Mouse (Mus musculus) G1E (cell line): ENCODE measurements around the gene Shtn1. TPM values are rescaled to one million over a fixed set of nuclear protein-coding genes. Genes with fewer than 3 reads are reported as not detected.

Experiments used
- ATAC-seq: 2 replicates; pipeline ENCODE4 v1.8.0; 2016; ENCODE audit warnings: mild to moderate bottlenecking; ENCODE audit not compliant: insufficient number of reproducible peaks, poor library complexity, low FRiP score, severe bottlenecking; ENCODE audit errors: extremely low read depth
- DNase-seq: peaks from one replicate; pipeline ENCODE4 v3.0.0; 2012; ENCODE audit warnings: low spot score
- H3K27me3 ChIP-seq: 2 replicates; pipeline ENCODE4 v1.6.1; 2012; ENCODE audit warnings: mild to moderate bottlenecking, low read length, inconsistent platforms; ENCODE audit not compliant: insufficient read depth
- H3K36me3 ChIP-seq: replicated peaks from 2 replicates; pipeline ENCODE3; 2012; ENCODE audit warnings: mild to moderate bottlenecking, inconsistent platforms
- H3K4me1 ChIP-seq: 2 replicates; pipeline ENCODE4 v1.6.1; 2012; ENCODE audit warnings: low read depth, low read length, inconsistent platforms, mixed read lengths; ENCODE audit not compliant: insufficient read depth
- H3K4me3 ChIP-seq: 2 replicates; pipeline ENCODE4 v1.5.1; 2012; ENCODE audit warnings: low read depth, mild to moderate bottlenecking, inconsistent platforms, low read length, moderate library complexity, mixed read lengths
- H3K9me3 ChIP-seq: replicated peaks from 2 replicates; pipeline ENCODE4 v1.6.1; 2012; ENCODE audit warnings: inconsistent platforms
- CTCF ChIP-seq: IDR thresholded peaks from 2 replicates; pipeline ENCODE4 v1.5.1; 2012; ENCODE audit warnings: low read depth, low read length, inconsistent platforms, mixed read lengths
- GATA1 ChIP-seq: IDR thresholded peaks from 2 replicates; pipeline ENCODE4 v1.6.1; 2012; ENCODE audit warnings: borderline replicate concordance, low read length, inconsistent platforms, mixed read lengths
- GATA2 ChIP-seq: IDR thresholded peaks from 2 replicates; pipeline ENCODE4 v1.6.1; 2012; ENCODE audit warnings: low read depth, low read length, inconsistent platforms, borderline replicate concordance
- POLR2AphosphoS5 ChIP-seq: IDR thresholded peaks from 2 replicates; pipeline ENCODE4 v1.6.1; 2012; ENCODE audit warnings: low read depth, low read length, inconsistent platforms; ENCODE audit not compliant: insufficient replicate concordance
- TAL1 ChIP-seq: conservative IDR thresholded peaks from 2 replicates; pipeline ENCODE4 v1.6.1; 2012; ENCODE audit warnings: low read depth, low read length, inconsistent platforms, mixed read lengths
- polyA plus RNA-seq: library from polyadenylated mRNA; stranded (reverse); fragments of >175 nt; gene quantifications from 2 replicates; pipeline ENCODE4 v1.2.3, GENCODE M21; 2012
- total RNA-seq, 2 experiments: library from RNA; stranded (forward) in 1 of 2; stranded (reverse) in 1 of 2; fragments of 200-1000 nt in 1 of 2; fragments of >200 nt in 1 of 2; fragmentation: Nextera tagmentation in 1 of 2; gene quantifications; 2 replicates each; pipeline ENCODE4 v1.2.3; 2014 to 2017

The Shtn1 gene
- total and polyA plus RNA-seq, 3 experiments, result 0.27 TPM; not detected in 2

DNA sequence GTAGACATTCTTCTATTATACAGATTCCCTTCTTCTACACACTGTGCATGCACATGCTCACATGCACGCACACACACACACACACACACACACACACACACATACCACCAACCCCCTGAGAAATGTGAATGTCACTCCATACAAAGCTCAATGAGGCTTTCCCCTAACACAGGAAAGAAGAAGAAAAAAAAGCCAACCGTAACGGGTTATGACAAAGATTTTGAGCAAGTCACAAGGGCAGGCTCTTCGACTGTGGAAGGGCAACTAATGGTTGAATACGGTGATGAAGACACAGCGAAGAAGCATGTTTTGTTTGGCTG lies 21.3 kb downstream of the Shtn1 start:
- ATAC-seq (no peak), DNase-seq (no peak)
- Histone ChIP-seq H3K36me3 (no peaks in the 10 kb centered on the region), H3K4me1 (no peaks in the 10 kb centered on the region), H3K9me3 (no peaks in the 10 kb centered on the region), H3K4me3 (no peak overlapping the region), H3K27me3 (no peaks in the 10 kb centered on the region)
- no peak for TF ChIP-seq GATA1
- TF ChIP-seq TAL1, result no peak
- TF ChIP-seq GATA2, result no peak
- no peak for TF ChIP-seq CTCF
- TF ChIP-seq POLR2AphosphoS5, result no peak

DNA sequence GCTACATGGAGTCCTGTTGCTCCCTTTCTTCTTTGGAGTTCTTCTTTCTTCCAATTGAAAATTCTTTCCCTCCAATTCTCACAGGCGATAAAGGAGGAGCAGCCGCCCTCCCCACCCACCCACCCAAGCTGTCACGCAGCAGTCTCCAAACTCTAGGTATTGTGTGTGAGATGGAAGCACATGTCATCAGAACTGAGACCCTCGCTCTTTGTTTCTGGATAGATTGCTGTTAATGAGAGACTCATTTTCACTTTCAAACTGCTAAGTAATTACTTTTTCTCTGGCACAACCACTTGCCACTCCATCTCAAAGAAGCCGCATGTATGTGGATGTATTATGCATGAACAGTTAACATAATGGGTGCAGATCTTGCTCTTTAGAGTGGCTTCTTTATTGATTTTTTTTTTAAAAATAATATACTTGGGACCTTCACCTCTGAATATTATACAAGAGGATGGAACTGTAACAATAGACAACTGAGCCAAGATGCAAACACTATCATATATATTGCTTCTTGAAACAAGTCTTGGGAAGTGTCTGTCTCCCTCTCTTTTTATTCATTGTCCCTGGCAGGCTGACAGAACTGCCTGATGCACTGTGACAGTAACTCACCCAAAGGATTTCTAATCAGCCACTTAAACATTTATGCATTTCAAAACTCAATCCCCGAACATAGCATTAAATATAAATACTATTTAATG lies 21.8 kb downstream of the Shtn1 start:
- Histone ChIP-seq H3K36me3 (no peaks in the 10 kb centered on the region), H3K27me3 (no peaks in the 10 kb centered on the region), H3K9me3 (no peaks in the 10 kb centered on the region), H3K4me3 (no peak overlapping the region), H3K4me1 (no peaks in the 10 kb centered on the region)
- no peak for TF ChIP-seq TAL1
- no peak for TF ChIP-seq GATA1
- TF ChIP-seq GATA2, result no peak
- no peak for TF ChIP-seq POLR2AphosphoS5
- TF ChIP-seq CTCF, result no peak
- DNase-seq (no peak), ATAC-seq (no peak)

DNA sequence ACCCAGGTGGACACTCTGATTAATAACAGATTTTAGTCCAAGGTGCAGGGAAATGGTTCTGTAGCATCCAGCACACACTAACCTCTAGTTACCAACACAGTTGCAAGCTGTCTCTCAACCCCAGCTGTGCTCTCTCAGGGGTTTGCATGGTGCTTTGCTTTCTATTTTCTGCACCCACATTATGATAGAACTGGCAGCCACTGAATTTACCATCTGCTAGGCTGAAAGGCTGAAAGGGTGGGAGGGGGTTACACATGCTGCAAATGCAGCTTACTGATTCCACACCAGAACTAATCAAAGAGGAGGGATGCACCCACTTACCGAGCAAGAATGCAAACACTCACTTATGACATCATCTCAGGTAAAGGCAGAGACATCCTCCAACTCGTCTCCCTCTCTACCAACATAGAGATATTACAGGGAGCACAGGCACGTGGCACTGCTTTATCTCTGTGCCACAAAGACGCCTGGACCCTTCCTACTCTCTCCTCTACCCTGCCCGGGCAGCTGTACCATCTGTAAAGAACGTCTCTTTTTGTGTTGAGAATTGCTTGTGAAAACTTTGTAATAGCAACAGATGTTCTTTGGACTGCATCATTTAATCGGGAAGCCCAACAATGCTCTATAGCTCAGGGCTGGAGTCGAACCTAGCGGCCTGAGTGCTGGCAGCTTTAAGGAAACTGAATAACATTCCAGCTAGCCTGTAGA lies 23.0 kb downstream of the Shtn1 start:
- no peak overlapping the region for H3K4me3 ChIP-seq
- ATAC-seq (no peak), DNase-seq (no peak)
- TF ChIP-seq POLR2AphosphoS5, result no peak
- TF ChIP-seq CTCF, result no peak
- TF ChIP-seq TAL1, result no peak
- TF ChIP-seq GATA2, result no peak
- no peak for TF ChIP-seq GATA1
- H3K4me1 ChIP-seq, result no peaks in the 10 kb centered on the region
- H3K36me3 ChIP-seq, result no peaks in the 10 kb centered on the region
- H3K27me3 ChIP-seq, result no peaks in the 10 kb centered on the region
- H3K9me3 ChIP-seq, result no peaks in the 10 kb centered on the region

DNA sequence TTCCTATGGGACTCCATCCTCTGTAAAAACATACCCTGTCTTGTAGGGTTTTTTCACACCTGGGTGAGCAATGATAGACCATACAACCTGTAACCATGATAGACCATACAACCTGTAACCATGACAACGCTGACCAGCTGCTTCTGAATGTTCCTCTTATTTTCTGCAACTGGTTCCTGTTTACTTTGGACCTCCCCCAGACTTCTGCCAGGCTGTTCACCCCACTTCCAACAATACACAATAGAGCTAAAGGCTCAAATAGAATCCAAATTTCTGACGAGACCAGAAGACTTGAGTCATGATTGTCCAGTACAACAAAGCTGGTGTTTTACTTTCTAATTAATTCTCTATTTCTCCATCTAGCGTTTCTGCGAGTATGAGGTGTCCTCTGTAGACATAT lies 23.8 kb downstream of the Shtn1 start:
- H3K9me3 ChIP-seq, result no peaks in the 10 kb centered on the region
- H3K27me3 ChIP-seq, result no peaks in the 10 kb centered on the region
- no peak overlapping the region for H3K4me3 ChIP-seq
- ATAC-seq (no peak), DNase-seq (no peak)
- no peaks in the 10 kb centered on the region for H3K36me3 ChIP-seq
- H3K4me1 ChIP-seq, result no peaks in the 10 kb centered on the region
- TF ChIP-seq TAL1 (no peak), POLR2AphosphoS5 (no peak), GATA2 (no peak), CTCF (no peak), GATA1 (no peak)

DNA sequence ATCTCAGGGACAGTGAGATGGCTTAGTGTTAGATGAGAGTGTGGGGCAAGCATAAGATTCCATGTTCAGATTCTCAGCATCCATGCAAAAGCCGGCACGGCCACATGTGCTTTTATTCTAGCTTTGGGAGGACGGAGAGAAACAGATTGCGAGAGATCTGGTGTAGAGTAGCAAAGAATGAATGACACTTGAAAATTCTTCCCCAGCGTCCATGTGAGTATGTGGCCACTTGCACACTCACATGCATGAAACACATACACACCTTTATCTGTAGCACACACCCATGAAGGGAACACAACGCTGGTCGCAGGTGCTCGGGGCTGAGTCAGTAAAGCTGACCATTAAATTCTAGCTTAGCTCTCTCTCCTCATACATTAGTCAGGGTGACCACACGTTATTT lies 24.3 kb downstream of the Shtn1 start:
- TF ChIP-seq CTCF, result no peak
- no peak for TF ChIP-seq TAL1
- TF ChIP-seq POLR2AphosphoS5, result no peak
- H3K4me3 ChIP-seq, result no peak overlapping the region
- no peaks in the 10 kb centered on the region for H3K9me3 ChIP-seq
- no peak for DNase-seq
- ATAC-seq, result no peak
- H3K36me3 ChIP-seq, result no peaks in the 10 kb centered on the region
- H3K4me1 ChIP-seq, result no peaks in the 10 kb centered on the region
- H3K27me3 ChIP-seq, result no peaks in the 10 kb centered on the region

DNA sequence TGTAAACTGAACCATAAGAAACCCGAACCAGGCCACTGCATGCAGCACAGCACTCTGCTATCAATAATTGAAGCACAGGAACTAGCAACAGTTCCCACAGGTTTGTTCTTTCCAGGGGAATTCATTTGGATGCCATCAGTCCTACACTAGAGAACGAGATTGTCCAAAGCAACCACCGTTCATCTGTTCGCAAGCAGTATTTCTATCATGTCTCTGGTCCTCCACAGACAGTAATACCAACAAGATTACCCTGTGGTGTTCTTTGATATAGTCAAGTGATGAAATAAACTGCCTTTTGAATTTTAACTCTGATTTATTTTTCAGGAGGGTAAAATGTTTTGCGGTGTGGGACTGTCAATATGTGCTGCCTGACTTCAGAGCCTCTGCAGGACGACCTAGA lies 27.0 kb downstream of the Shtn1 start:
- no peak for DNase-seq
- Histone ChIP-seq H3K27me3 (no peaks in the 10 kb centered on the region), H3K4me3 (no peak overlapping the region), H3K9me3 (no peaks in the 10 kb centered on the region), H3K4me1 (no peaks in the 10 kb centered on the region), H3K36me3 (no peaks in the 10 kb centered on the region)
- ATAC-seq, result no peak
- TF ChIP-seq CTCF (no peak), GATA2 (no peak), POLR2AphosphoS5 (no peak), GATA1 (no peak), TAL1 (no peak)

DNA sequence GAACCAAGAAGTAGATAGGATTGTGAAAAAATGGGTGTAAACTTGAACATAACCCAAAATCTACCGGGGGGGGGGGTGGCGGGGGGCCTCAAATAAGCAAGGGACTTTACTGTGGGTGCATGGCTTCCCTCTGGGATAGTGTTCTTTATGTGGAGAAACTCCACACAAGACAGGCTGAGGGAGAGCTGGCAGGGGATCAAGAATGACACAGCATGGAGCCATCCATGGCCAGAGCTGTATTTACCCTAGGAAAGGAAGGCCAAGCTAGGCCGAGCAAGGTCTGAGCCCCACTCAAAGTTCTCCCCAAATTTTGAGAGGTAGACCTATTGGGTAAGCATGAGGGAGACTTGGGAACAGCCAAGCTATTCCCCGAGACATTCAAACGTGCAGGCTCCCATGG lies 28.4 kb downstream of the Shtn1 start:
- Histone ChIP-seq H3K4me1 (no peaks in the 10 kb centered on the region), H3K36me3 (no peaks in the 10 kb centered on the region), H3K9me3 (no peaks in the 10 kb centered on the region), H3K27me3 (no peaks in the 10 kb centered on the region), H3K4me3 (no peak overlapping the region)
- TF ChIP-seq GATA1, result no peak
- TF ChIP-seq CTCF, result no peak
- TF ChIP-seq POLR2AphosphoS5, result no peak
- no peak for TF ChIP-seq TAL1
- no peak for TF ChIP-seq GATA2
- ATAC-seq (no peak), DNase-seq (no peak)
